Mouse (Mus musculus) stomach, postnatal 0 days (tissue): ENCODE data around the gene Gm17949.

ENCODE experiments used
- CTCF ChIP-seq: IDR thresholded peaks from 2 replicates; pipeline ENCODE4 v1.5.1; 2016; ENCODE audit warnings: antibody characterized with exemption, low read depth, mild to moderate bottlenecking, moderate library complexity
- EP300 ChIP-seq: optimal IDR thresholded peaks from 2 replicates; pipeline ENCODE3; 2016; ENCODE audit warnings: antibody characterized with exemption

- no peak for TF ChIP-seq CTCF
- no peak for TF ChIP-seq EP300
Observed at GRCm38 (mm10) chr17:56963646-56964045, 47.6 kb upstream of the Gm17949 start.
